Mouse (Mus musculus) embryo, embryonic 10.5 days (tissue): Measurements from ENCODE around the gene Gm17606.
A peak's percentile ranks its signal among the peaks of the same experiment; 100 is the strongest.

Source experiments
- DNase-seq: peaks from one replicate; pipeline ENCODE4 v3.0.0-alpha.2; 2015; ENCODE audit warnings: low spot score

Gene Gm17606

DNA sequence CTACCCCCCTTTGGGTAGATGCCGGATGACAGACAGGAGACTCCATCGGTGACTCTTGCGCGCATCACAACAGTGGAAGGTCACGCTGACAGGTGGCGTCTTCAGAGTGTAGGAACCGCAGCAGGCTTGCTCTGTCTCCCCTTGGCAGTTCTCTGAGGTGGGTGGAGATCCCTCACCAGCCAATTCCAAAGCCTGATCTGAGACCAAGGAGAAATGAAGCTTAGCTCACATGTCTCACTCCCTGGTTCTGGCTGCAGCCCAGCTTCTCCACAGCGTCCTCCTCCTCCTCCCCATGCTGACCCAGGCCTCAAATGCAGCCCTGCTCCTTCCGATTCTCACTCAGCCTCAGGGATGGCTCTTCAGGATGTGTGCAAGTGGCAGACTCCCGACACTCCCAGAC, 15.8 kb upstream of the Gm17606 start:
- DNase-seq, result no peak

DNA sequence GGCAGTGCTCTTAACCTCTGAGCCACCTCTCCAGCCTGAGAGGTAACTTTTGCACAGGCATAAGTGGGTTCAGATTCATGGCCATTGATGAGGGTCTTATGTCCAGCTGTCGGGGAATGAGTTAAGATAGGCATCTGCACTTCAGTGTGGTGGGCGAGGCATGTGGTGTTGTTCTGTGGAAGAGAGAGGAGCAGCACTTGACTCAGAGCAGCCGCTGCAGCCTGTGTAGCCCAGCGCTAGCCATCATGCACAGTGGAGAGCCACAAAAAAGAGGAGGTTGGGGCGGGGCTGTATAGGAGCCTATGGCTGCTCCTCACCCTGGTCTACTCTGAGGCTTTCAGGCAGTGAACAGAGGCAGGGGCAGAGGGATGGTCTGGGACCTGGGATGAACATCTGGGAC, 12.6 kb upstream of the Gm17606 start:
- DNase-seq, result no peak

DNA sequence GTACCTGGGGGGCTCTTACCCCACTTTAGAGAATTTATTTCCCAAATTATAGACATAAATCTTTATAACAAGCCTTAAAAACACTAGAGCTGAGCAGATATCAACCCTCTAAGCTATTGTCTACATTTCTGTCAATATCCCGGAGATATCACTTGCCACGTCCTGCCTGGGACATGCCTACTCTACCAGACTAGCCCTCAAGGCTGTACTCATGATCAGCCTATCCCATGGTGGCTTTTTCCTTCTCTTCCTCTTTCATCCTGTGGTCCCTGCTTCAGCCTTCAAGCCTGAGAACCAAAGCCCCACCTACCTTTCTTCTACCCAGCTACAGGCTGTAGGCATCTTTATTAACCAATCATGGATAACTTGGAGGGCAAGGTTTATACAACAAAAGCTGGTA, 11.0 kb upstream of the Gm17606 start:
- no peak for DNase-seq

DNA sequence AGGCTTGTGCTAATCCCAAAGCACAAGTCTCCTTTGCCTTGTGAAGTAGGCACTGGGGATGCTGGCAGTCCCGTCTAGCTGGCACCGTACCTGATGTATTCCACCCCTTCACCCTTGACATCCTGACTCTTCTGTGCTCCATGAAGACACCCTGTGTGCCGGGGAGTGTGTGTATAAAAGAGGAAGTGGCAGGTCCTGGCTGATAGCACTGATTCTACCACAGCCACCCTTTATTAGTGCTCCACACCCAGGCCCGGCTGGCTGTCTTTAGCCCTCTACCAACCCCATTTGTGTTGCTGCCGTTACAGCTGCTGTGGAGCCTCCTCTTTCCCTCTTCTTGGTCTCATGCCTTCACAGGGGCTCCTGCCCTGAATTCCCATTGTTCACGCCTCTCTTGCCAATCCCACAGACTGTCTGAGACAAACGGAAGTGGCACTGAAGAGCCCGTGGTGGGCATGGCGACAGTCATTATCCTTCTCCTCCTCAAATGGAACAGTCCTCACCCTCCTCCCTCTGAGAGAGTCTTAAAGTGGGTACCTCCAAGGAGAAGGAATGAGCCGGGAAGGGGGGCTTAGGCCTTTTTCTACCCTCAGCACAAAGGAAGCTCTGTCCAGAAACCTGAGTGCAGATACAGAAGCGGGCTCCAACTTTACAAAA, 10.0 kb upstream of the Gm17606 start:
- no peak for DNase-seq

DNA sequence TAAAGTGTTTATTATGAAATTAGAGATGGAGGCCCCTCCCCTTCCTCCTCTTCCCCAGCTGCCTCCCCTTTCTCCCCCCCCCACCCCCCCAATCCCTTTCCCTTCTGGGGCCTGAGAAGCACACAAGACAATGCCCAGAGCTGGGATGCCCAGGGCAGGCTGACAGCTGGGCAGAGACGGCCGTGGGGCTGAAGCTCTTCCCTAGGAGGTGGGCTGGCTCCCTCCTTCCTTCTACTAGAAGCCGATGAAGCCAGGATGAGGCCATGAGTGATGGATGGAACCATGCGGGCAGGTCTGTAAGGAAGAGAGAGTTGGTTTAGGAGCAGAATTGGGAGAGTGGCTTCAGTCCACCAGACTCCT, 9.5 kb upstream of the Gm17606 start:
- no peak for DNase-seq

DNA sequence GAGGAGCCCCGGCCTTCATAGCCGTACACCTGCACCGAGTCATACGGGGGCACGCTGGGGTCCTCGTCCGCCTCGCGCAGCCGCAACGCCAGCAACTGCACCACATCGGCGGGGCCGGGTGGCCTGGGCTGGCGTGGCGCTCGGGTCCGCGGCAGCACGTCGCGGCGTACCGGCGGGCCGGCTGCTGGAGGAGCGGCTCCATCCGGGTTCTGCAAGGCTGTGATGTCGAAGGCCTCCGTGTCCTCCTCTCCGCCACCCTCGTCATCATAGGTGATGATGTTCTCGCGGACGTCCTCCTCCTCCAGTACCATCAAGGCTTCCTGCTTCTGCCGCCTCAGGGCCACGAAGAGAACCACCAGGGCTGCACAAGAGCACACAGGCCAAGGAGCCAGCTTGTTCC, 8.5 kb upstream of the Gm17606 start:
- DNase-seq, result no peak

DNA sequence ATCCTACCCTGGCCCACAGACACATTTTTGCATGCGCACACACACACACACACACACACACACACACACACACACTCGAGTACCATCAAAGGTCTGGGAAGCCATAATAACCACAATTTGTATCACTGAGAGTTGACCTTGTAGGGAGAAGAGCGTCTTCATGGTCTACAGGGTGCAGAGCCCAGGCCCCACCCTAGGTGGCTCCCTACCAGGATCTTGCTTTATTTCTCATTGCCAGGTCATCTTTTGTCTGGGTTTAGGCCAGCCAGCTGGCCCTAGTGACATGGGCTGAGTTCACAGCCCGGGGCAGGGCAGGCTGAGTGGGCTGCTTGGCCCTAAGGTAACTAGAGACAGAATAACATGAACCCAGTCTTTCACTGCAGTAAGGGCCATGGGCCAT, 6.6 kb upstream of the Gm17606 start:
- DNase-seq, result peak; percentile 30

DNA sequence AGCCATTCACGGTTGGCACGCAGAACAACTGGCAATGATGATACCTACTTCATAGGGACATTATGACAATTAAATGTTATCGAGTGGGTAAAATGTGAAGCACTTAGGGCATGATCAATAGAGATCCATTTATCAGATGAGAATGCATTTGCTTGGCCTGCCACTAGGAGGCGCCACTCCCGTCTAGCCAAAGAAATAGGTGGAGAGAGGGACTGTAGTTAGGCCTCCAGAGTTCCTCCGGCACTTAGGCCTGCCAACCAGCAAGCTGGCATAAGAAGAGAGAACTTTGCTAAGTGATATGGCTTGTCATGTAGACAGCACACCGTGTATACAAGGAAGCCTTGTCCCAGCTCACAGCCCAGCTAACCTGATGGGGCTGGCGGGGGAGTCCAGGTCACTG, 3.8 kb upstream of the Gm17606 start:
- peak; percentile 70 for DNase-seq

DNA sequence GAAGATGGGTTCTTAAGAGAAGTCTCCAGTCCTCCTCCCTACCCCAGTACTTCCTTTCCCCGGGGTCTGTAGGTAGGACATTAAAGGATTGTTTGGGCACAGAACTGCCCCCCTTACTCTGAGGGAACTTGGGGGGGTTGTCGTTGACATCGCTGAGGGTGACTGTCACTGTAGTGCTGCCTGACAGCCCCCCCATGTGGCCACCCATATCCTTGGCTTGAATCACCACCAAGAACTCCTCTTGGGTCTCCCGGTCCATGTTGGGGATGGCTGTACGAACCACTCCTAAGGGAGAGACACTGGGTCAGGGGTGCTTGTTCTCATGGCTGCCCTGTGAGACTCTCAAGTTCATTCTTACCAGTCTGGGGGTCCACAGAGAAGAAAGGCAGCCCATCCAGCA, 2.5 kb upstream of the Gm17606 start:
- DNase-seq, result no peak

DNA sequence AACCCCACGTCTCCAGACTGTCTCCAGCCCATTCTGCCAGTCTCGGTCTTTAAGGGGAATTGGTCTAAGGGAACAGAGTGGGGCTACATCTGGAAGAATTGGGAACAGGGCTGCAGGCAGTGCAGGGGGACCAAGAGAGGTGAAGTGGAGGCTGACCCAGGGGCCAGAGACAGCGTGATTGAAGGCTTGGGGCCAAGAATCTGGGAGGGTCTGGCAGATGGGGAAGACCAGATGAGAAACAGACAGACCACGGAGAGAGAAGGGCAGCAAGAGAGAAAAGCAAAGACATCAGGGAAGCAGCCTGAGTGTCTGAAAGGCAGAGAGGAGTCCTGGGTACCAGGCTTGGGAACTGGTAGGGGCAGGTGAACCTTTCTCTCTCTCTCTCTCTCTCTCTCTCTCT, 631 bp upstream of the Gm17606 start:
- DNase-seq, result peak; percentile 30

DNA sequence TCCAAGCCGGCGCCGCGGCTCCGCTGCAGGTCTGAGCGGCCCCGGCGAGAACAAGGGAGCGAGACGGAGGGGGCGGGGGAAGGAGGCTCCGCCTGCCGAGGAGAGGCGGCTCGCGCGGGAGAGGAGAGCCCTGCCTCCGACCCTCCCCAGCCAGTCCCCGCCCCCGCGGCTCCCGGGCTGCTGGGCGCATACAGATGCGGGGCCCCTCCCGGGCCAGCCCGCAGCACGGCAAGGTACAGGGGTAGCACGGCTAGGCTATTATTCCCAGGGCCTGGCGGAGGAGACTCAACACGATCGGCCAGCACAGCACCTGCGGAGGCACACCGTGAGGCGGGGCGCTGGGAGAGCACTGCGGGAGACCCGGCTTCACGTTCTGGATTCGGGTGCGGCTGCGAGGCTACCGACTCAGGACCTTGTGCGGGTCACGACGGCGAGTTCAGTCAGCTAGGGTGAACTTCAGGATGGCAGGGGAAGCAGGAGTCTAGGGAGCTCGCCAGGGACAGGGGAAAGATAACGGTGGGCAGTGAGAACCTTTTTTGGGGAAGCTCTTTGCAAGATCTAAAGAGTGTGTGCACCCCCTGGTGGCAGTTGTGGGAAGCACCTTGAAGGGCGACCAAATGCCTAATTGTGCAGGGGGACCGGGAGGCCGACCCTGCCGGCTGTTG, 685 bp downstream of the Gm17606 start, which contains the start of gene Cdh24:
Cdh24 (minus strand) TSS at position 60 of the 665 bp plus-strand sequence.
- DNase-seq, result peak; percentile 98

DNA sequence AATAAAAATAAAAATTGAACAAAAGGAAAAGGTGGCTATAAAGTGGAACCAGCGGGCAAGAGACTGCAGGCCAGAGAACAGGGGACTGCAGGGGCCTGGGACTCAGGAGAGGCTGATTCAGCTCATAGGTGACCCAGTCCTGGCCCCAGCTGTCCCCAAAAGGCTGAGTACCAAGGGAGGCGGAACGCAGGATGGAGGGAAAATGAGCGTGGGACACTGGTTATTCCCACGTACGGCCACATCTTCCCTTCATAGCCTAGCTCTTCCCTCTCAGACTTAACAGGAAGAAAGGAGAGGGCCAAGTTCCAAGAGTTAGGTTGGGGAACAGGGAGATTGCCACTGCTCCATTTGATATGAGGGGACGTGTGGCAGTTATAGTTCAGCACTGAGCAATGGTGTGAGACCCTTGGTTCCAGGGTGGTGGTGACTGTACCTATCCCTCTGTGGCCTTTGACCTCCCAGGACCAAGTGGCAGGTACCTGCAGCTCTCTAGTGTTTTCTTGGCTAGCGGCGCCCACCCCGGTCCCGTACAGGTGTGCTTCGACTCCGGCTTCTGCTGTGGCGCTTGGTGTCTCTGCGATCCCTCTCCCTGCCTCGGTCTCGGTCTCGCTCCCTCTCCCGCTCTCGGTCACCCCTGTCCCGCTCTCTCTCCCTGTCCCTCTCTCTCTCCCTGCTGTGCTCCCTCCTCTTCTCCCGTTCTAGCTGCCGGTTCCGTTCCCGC, 1.6 kb downstream of the Gm17606 start:
- DNase-seq, result no peak

DNA sequence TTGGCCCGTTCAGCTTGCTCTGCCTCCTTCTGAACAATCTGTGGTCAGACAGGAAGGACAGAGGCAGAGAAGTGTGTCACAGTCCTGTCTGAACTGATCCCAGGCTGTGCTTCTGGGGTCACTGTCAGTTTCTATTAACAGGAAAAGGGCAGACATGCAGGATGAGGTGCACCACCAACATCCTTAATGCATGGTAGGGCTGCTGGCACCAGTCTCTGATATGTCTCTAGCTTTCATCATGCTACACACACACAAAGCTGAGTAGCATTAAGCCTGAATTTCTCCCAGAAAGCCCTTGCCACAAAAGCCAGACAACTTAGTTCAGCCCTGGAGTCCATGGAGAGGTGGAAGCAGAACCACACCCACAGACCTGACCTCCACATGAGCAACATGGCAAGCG, 2.3 kb downstream of the Gm17606 start:
- DNase-seq, result no peak

DNA sequence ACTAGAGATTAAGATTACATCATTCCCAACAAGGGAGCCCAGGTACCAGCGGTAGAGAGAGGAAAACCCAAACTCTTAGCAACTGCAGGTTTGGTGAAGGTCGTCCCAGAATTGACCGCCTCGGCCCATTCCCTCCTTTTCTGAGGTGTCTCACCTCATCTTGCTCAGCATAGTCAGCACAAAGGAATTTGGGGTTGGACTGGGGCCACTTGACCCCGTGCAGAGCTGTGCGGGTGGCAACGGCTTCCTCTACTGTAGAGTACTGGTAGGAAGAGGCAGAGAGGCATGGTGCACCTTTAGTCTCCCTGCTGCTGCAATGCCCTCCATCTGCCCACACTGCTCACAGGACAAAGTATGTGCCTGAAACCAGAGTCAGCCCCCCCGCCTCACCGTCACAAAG, 3.5 kb downstream of the Gm17606 start:
- no peak for DNase-seq

DNA sequence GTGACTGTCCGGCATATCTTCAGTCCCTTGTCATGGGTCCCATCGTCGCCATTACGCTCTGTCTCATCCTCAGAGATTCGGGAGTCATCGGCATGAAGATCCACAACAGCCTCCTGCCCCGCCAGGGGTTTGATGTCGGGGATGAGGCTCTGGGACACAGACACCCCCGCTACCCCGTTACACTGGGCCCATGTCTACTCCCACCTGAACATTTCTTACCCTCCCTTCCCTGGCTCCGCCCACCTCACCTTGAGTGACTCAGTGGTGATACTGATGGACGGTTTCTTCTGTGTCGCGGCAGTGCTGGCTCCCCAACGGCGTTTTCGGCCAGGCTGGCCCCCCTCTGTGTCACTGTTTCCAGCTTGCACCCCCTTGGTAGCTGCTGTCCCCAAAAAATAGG, 5.7 kb downstream of the Gm17606 start:
- DNase-seq, result no peak

DNA sequence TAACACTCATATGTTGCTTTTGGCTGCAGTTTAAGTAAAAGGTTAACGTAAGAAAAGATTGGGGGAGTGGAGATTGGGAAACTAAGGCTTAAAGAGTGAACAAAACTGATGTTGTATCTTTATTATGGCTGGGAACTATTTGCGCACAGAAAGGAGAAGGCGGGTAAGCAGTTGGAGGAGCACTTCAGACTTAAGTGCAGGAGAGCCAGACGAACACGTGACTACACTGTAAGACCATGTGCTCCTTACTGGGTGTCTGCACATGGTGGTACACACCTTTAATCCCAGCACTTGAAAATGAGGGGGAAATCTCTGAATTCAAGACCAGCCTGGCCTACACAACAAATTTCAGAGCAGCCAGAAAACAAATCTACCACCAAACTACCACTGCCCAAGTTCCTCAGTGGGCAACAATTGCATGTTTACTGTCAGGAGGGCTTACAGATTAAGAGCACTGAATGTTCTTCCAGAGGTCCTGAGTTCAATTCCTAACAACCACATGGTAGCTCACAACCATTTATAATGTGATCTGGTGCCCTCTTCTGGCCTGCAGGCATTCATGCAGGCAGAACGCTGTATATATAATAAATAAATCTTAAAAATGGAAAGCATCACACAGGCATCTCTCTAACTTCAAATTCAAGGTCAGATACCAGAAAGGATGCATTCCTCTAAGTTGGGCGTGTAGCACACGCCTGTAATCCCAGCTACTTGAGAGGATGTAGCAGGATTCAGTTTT, 6.3 kb downstream of the Gm17606 start:
- peak; percentile 8 for DNase-seq

DNA sequence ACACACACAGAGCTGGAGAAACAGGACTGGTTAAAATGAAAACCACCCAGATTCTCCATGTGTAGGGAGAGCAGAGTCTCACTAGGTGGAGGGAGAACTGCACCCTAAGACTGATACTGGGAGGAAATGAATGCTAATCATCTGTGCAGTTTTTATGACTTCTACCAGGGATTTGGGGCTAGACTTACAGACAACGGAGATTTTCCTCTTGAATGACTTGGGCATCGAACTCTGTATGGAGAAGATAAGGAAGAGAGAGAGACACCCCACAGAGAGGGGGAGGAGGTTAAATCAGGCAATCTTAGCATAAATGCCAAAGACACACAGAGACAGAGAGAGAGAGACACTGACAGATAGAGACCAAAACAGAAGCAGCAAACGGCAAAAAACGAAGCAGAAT, 7.1 kb downstream of the Gm17606 start:
- no peak for DNase-seq

DNA sequence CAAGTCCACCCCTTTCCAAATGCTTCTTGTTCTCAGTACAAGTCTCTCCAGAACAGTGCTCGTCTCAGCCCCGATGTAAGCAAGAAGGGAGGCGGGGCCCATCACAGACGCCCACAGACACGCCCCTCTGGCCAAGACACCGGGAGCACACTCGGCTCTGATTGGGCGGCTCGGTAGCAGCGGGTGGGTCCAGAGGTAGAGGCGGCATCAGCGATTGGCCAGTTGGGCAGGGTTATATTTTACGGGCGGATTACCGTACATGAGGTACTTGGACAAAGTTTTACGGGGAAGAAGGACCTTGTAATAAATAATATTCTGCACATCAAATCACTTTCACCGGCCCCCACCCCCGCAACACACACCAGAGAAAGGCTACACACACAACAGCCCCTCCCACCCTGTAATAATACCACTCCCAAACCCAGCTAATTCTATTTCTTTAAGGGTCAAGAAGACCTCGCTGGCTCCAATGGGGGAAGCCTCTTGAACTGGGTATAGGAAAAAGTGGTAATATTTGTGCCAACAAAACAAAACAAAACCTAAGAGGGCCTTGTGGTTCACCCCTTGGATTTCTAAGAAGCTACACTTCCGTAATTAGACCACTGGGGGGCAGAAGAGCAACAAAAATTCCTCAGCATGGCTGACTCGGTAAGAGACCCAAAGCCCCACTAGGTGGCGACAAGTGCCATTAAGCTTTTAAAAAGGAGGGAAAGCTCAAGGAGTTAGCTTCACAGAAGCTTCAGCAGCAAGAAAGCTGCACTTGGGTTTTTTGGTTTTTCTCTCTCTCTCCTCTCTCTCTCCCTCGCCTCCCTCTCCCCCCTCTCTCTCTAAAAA, 10.1 kb downstream of the Gm17606 start:
- DNase-seq, result peak; percentile 99

DNA sequence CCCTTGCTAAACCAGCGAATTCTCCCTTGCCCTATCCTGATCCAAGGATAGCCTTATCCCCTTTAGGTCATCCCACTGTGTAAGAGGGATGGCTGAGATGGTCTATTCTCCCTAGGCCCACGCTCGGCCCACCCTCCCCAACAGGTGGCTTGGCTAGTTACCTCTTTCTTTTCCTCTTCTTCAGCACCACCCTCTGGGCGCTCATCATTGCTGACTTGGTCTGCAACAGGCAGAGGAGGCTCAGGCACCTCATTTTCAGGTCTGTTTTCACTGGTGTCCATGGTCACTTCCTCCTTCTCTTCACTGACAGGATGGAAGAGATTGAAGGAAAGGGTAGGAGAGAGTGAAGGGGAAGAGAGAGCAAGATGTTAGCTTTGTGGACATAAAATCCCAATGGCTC, 10.8 kb downstream of the Gm17606 start:
- no peak for DNase-seq

DNA sequence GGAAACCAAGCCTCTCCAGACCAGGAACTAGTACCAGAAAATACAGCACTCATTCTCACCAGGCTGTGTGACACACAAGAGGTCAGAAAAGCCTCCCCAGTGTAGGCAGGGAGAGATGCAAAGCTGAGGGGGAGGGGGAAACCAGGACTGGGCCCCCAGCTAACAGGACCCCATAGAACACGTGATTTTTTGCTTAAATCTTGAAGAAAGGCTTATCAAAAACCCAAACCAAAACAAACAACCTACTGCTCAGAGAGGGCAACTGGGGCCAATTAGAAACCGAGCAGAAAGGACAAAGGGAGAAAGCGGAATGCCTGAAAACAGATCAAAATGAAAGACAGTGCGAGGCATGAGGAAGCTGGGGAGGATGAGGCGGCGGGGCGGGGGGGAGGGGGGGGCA, 12.0 kb downstream of the Gm17606 start:
- DNase-seq, result peak; percentile 40

DNA sequence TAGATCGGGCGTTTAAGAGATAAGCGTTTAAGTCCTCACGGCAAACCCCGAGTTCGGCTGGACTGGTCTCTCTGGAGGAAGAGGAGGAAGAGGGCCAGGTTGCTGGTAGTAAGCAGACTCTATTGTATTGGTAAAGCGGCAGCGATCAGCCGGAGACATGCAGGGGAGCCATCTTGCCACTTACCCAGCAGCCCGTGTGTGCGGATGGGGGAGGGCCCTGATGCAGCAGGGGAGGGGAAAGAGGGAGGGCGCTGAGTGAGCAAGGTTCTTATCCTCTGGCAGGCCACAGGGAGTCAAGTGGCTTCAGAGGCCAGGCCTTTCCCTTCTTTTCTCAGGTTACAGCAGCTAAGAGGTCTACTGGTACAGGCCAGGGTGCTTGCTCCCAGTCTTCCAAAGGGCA, 12.7 kb downstream of the Gm17606 start:
- peak; percentile 95 for DNase-seq

DNA sequence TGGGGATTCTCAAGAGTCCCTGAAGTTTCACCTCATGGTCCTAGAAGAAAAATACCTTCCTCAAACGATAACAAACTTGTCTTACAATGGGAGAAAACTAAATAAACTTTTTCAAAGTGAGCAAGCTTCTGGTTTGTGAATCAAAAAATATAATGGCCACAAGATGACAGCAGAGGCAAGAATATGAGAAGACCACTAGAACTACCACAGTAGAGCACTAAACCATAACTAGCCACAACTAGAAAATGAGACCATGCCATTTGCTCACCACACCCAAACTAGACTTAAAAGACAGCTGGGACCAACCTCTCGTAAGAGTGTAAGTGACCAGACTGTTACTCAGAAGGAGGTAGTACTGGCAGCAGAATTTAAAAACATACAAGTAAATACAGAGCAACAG, 19.3 kb downstream of the Gm17606 start:
- no peak for DNase-seq
